Mouse (Mus musculus): ENCODE measurements around the gene 9430038I01Rik. TPM values are rescaled to one million over a fixed set of nuclear protein-coding genes. Genes with fewer than 3 reads are reported as not detected.

Gene 9430038I01Rik
- polyA plus RNA-seq, 1 experiment from 2014 or later = 25.9 TPM

DNA sequence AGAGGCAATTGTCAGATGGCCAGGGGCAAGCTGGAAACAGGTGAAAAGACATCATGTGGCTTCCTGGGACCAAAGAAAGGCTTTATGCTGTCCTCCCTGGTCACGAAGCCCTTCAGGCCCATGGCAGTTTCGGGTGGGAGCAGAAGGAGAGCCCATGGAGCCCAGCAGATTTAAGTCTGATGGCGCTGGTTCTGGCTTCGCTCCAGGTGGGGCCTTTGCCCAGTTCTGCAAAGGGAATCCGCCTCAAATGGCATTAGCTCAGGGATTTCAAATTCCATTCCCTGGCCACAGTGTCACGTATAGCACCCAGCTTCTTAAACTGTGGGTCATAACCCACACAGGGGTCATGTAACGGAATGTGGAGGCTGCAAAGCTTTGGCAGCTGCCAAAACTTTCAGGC is 63.7 kb downstream of the 9430038I01Rik start:
- H3K27me3 ChIP-seq = no peaks in the 10 kb centered on the region
- no peak overlapping the region for H3K27ac ChIP-seq
- H3K9ac ChIP-seq = no peak overlapping the region
- H3K9me3 ChIP-seq (replicated peaks) = no peaks in the 10 kb centered on the region
- no peak overlapping the region for H3K4me3 ChIP-seq (replicated peaks)
- H3K4me1 ChIP-seq = no peaks in the 10 kb centered on the region
- H3K4me2 ChIP-seq = no peak overlapping the region
- H3K36me3 ChIP-seq = no peaks in the 10 kb centered on the region
- ATAC-seq (replicated peaks; ENCODE audit: low FRiP score) = no peak
- WGBS = 71% methylated on average over 7 of the region's 7 CpGs

DNA sequence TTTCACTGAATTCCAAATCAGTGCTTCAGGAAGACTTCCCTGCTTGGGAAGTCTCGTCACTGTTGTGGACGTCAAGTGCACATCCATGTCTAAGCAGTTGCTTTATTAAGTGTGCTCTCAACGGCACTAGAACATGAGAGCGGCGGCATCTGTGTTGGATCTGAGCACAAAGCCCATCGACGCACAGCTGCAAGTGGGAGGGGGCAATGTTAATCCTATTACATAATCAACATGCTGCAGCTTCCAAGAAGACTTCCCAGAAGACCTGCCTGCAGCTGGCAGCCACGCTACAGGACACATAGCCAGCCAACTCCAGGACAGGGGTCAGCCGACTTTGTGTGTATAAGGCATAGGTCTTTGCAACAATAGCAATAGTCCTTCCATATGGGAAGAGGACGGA is 64.5 kb downstream of the 9430038I01Rik start:
- Histone ChIP-seq H3K9me3 (replicated peaks) (no peaks in the 10 kb centered on the region), H3K9ac (no peak overlapping the region), H3K4me1 (no peaks in the 10 kb centered on the region), H3K36me3 (no peaks in the 10 kb centered on the region), H3K27me3 (no peaks in the 10 kb centered on the region), H3K27ac (no peak overlapping the region), H3K4me2 (no peak overlapping the region), H3K4me3 (replicated peaks) (no peak overlapping the region)
- no peak for ATAC-seq (replicated peaks; ENCODE audit: low FRiP score)
- 76% methylated on average over 10 of the region's 10 CpGs for WGBS

DNA sequence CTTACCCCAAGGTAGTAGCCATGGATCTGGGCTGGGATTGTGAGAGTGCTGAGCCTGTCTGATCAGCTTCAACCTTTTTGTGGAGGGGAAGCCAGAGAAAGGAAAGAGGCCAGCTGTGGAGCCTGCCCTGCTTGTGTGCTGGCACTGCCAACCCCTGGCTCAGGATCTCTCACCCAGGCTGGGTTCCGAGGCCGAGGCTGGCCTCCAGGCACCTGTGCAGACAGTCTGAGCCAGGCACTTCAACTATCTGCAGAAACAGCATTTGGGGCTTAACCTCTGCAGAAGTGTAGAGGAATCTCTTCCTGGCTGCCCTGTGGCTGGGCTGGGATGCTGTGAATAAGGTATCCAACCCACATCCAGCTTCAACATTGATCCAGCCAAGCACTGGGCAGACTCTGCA is 76.6 kb downstream of the 9430038I01Rik start:
- Histone ChIP-seq H3K9me3 (replicated peaks) (no peaks in the 10 kb centered on the region), H3K9ac (no peak overlapping the region), H3K4me3 (replicated peaks) (no peak overlapping the region), H3K27me3 (peaks cover 11% of the 10 kb centered on the region), H3K4me1 (no peaks in the 10 kb centered on the region), H3K36me3 (no peaks in the 10 kb centered on the region), H3K4me2 (no peak overlapping the region), H3K27ac (no peak overlapping the region)
- WGBS = 85% methylated on average over 2 of the region's 2 CpGs
- no peak for ATAC-seq (replicated peaks; ENCODE audit: low FRiP score)

Other genes with a start within 250 kb of the 9430038I01Rik start
- gene Ebf3, start 96.3 kb downstream of the 9430038I01Rik start, polyA plus RNA-seq (2015; fragmentation: Nextera tagmentation; extraction: Ambion mirVana) = 1.5 and 1.6 TPM in 2 replicates
- 251 and 262 TPM in 2 replicates for gene Glrx3, start 26.9 kb upstream of the 9430038I01Rik start, polyA plus RNA-seq (2015; fragmentation: Nextera tagmentation; extraction: Ambion mirVana)

Data from kidney, embryonic 15.5 days (tissue).